Mouse (Mus musculus): ENCODE results near the gene Atp1b3.

GRCm38 (mm10) chr9:96348885-96349284 lies 15.4 kb downstream of the Atp1b3 start:
- no peak for TF ChIP-seq EP300 (IDR thresholded peaks at IDR 0.05; ENCODE audit: low read depth)
- TF ChIP-seq CTCF (IDR thresholded peaks at IDR 0.05; ENCODE audit: low read depth): no peak

All from liver, embryonic 14.5 days (tissue).